Mouse (Mus musculus) cerebellum, postnatal 4 days (tissue): ENCODE results near the gene Olfr1358.
"Not testable (repeated sequence)": the region's sequence is repeated elsewhere in the genome, so short reads cannot be mapped to it uniquely, and the experiment has no call there.

Experiments used
- DNase-seq, 2 experiments: peaks; one replicate each; pipeline ENCODE4 v3.0.0; 2022; ENCODE audit warnings: low spot score in 2 of 2, mixed read lengths in 1 of 2

Gene Olfr1358

GRCm38 (mm10) chr10:78517128-78517527 is at the start of gene Olfr1358:
Gene Olfr1358 (plus strand): TSS chr10:78517428.
- no peak for DNase-seq

- no peak for DNase-seq
Measured at GRCm38 (mm10) chr10:78467761-78468310, 49.4 kb upstream of the Olfr1358 start.

GRCm38 (mm10) chr10:78470582-78471313 is 46.5 kb upstream of the Olfr1358 start:
- DNase-seq: peak in 1 of 2 experiments; percentile 52

- no peak for DNase-seq
Measured at GRCm38 (mm10) chr10:78472046-78472445, 45.2 kb upstream of the Olfr1358 start.

GRCm38 (mm10) chr10:78473434-78473833 is 43.8 kb upstream of the Olfr1358 start:
- no peak for DNase-seq

GRCm38 (mm10) chr10:78474759-78475158 is 42.5 kb upstream of the Olfr1358 start:
- DNase-seq: no peak

GRCm38 (mm10) chr10:78476821-78477220 is 40.4 kb upstream of the Olfr1358 start:
- no peak for DNase-seq

GRCm38 (mm10) chr10:78480954-78481927 is 36.0 kb upstream of the Olfr1358 start:
- DNase-seq: no peak

GRCm38 (mm10) chr10:78481928-78482499 is 35.2 kb upstream of the Olfr1358 start:
- DNase-seq: no peak

- DNase-seq: not testable (repeated sequence)
Measured at GRCm38 (mm10) chr10:78485369-78485768, 31.9 kb upstream of the Olfr1358 start.

GRCm38 (mm10) chr10:78486871-78487270 is 30.4 kb upstream of the Olfr1358 start:
- no peak for DNase-seq

- DNase-seq: peak; percentile 70 to 82
Measured at GRCm38 (mm10) chr10:78487431-78488086, 29.7 kb upstream of the Olfr1358 start.

GRCm38 (mm10) chr10:78502986-78503733 is 14.1 kb upstream of the Olfr1358 start:
- DNase-seq: no peak

- peak in 1 of 2 experiments; percentile 22 for DNase-seq
Measured at GRCm38 (mm10) chr10:78519792-78520191, 2.6 kb downstream of the Olfr1358 start.

GRCm38 (mm10) chr10:78520260-78521005 is 3.2 kb downstream of the Olfr1358 start:
- DNase-seq: peak in 1 of 2 experiments; percentile 5

- DNase-seq: not testable (repeated sequence)
Measured at GRCm38 (mm10) chr10:78525071-78525470, 7.8 kb downstream of the Olfr1358 start.

- DNase-seq: no peak
Measured at GRCm38 (mm10) chr10:78525511-78525910, 8.3 kb downstream of the Olfr1358 start.

- DNase-seq: no peak
Measured at GRCm38 (mm10) chr10:78540943-78541342, 23.7 kb downstream of the Olfr1358 start.

- no peak for DNase-seq
Measured at GRCm38 (mm10) chr10:78565070-78565469, 47.8 kb downstream of the Olfr1358 start.

GRCm38 (mm10) chr10:78569191-78569590 is 52.0 kb downstream of the Olfr1358 start:
- no peak for DNase-seq
